Mouse (Mus musculus) telencephalon, adult 2 months (tissue): ENCODE data around the gene Prss57.
"Not testable (repeated sequence)": the region's sequence is repeated elsewhere in the genome, so short reads cannot be mapped to it uniquely, and the experiment has no call there.

Source experiments
- DNase-seq: peaks from one replicate; pipeline ENCODE4 v3.0.0-alpha.2; 2011; ENCODE audit warnings: low read depth, low spot score

The Prss57 gene

DNA sequence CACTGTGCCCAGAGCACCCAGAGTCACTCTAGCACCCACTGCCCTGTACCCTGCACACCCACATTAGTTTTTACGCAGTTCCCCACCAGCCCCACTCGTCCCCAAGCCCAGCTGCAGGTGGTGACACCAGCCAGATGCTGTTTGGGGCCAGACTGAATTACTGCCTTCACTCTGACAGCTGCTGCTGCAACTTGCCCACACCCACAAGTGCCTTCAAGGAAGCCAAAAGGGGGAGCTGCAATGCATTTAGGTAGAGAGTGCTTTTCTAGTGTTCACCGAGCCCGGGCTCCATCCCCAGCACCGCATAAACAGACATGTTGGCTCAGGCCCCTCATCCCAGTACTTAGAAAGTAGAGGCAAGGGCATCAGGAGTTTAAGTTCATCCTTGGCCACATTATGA lies 8.8 kb downstream of the Prss57 start:
- DNase-seq: no peak

DNA sequence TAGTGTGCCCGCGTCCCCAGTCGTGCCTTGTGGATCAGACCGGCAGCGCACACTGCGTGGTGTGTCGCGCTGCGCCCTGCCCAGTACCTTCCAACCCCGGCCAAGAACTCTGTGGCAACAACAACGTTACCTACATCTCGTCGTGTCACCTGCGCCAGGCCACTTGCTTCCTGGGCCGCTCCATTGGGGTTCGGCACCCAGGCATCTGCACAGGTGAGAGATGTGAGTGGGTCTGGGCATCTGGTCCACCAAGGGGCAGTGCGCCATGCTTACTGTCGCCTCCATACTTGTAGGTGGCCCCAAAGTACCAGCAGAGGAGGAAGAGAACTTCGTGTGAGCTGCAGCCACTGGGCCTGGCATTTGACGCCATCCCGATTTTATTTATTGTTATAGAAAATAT lies 9.6 kb downstream of the Prss57 start:
- no peak for DNase-seq

DNA sequence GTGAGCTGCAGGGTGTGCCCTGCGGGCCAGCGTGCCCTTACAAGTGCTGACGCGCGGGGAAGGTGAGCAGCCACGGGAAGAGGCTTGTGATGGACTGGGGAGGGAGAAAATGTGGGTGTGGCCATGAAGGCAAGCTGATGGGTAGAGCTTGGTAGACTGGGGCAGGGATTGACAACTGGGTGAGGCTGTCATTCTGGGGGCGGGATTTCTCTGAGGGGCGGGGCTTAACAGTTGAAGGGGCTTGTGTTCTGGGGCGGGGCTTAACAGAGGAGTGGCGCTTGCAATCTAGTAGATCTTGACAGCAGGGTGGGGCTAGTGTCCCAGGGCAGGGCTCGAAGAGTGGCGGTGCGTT lies 10.1 kb downstream of the Prss57 start:
- DNase-seq: peak; percentile 90

DNA sequence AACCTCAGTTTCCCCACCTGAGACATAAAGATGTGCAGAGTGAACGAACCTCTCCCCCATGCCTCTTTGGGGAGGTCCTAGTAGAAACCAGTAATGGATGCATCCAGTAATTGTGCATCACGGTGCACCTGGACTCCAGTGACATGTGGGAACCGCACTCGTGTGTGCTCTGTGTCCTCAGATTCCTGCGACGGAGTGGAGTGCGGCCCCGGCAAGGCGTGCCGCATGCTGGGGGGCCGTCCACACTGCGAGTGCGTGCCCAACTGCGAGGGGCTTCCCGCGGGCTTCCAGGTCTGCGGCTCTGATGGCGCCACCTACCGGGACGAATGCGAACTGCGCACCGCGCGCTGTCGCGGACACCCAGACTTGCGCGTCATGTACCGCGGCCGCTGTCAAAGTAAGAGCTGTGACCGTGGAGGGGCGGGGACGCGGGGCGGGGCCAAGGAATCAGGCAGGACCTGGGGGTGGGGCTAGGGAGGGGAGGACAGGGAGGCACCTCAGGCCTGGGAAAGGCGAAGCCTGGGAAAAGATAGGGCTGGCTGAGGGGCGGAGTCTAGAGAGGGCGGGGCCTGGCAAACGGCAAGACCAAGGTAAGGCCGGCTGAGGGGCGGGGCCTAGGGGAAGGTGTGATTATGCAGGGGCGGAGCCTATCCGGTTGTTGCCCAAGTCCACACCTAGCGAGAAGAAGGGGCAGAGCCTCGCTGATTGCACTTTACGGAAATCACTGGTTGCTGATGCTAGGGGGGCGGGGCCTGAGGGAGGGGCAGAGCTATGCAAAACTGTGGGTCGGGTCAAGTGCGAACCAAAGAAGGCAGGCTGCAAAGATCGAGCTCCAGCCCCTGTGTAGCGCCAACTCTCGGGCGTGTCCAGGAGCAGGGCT lies 10.7 kb downstream of the Prss57 start:
- DNase-seq: peak; percentile 96

DNA sequence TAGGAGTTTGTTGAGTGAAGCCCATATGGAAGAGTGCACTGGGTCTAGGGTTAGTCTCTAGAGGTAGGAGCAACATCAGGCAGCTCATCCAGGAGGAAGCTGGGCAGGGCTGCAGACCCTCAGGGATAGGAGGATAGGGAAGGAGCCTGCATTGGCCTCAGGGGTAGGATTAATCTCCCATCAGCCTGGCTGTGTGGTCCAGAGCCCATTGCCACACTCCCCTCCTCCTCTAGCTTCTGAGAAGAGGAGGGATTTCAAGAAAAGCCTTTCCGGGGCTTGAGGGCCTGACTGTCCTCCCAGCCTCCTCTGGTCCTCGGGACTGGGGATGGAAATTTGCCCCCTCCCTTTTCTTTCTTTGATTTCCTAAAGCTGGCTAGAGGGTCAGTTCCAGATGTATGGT lies 11.6 kb downstream of the Prss57 start:
- no peak for DNase-seq

DNA sequence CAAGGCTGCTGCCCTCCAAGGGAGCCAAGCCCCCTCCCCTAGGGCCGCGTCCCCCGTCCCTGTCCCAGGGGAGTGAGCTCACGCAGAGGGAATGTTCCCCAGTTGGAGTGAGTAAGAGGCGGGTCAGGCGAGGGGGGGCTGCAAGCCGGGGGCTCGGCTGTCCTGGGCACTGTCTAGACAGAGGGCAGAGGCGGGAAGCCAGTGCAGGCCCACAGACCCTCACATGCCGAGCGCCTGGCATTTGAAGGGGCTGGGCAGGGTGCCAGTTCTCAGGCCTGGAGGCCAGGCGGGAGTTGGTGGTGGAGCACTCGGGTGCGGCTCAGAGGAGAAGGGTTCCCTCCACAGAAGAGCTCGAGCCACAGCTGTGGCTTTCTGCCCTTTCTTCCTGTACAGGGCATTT lies 12.8 kb downstream of the Prss57 start:
- DNase-seq: no peak

DNA sequence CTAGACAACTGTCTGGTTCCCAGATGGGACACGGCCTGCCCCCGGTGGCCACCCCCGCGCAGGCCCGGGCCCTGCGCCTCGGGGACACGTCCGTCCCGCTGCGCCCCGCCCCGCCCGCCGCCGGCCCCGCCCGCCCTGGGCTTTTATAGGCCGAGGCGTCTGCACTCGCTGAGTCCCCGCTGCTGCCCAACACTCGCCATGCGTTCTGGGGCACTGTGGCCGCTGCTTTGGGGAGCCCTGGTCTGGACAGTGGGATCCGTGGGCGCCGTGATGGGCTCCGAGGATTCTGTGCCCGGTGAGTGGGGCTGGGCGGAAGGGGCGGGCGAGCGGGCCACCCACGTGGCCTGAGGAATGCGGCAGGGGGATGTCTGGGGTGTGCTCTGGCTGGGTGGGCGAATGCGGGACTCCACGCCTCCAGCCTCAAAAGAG lies 13.6 kb downstream of the Prss57 start, which contains the start of gene Fstl3:
Gene Fstl3 (plus strand): TSS at position 170 of the 429 bp plus-strand sequence.
- DNase-seq: no peak

DNA sequence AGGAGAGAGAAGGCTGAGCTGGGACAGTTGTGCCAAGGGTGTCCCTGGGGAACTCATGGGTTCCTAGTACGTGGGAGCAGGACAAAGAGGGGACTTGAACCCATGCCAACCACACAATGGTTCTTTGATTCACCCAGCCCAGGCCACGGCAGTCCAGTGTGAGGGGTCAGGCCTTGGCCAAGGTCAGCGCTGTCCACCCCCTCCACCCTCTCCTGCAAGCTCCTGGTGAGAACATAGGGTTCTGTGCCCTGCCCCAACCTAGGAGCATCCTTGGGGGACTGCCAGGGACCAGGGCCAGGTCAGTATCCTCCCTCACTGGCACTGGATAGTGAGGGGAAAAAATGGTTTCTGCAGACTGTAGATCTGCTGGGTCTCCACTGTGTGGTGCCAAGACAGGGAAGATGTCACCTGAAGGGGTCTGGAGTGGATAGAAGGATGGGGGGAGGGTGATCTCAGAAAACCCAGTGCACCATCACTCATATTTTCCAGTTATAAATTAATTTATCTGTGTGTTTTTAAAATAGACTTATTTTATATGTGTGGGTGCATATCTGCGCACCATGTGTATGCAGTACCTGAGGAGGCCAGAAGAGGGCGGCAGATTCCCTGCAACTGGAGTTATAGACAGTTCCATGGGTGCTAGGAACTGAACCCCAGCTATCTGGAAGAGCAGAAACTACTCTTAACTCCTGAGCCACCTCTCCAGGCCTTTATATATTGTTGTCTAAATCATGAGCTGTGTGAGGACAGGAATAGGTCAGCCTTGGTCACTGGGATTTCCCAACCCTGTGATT lies 16.1 kb downstream of the Prss57 start:
- DNase-seq: no peak

DNA sequence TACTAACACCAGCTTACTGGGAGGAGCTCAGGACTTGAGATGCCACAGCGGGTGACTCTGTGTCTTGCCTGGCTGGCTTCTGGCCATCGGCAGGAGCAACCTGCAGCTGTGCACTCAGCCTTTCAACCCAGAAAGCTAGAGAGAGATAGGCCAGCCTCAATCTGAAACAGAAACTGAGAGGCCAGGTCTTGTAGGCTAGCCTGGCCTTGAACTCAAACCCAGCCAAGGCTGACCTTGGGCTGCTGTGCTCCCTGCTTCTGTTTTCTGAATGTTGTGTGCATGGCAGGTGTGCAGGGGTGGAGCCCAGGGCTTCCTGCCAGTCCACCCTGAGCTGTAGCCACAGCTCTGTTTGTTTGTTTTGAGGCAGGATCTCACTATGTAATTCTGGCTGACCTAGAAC lies 17.6 kb downstream of the Prss57 start:
- no peak for DNase-seq

DNA sequence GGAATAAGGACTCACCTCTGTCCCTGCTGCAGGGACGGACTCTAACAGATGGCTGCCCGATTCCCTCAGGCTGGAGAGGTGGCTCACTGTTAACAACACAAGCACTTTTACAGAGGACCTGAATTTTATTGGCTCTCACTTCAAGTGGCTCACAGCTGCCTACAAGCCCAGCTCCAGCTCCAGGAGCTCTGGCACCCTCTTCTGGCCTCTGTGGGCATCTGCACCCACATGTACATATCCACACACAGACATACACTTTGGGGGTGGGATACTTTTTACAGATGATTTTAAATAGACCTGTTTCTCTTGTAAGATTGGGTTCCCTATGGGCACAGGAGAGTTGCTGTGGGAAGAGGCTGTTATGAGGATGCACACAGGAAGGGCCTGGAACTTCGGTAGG lies 18.4 kb downstream of the Prss57 start:
- no peak for DNase-seq

DNA sequence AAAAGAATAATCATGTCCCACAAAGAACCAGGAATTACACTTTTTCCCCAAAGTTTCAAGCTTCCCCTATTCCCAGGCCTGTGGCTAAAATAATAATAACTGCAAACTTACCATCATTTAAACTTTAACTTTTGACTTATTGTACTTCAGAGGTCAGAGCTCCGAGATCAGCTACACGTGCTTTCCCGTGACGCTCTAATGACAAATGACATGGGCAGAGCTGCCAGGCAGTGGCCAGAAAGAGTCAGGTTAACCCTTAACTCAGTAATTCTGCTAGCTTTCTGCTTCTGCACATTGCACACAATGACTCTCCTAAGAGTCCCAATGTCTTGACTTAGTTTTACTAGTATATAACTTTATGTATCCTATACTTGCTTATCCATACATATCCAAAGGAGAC lies 21.4 kb downstream of the Prss57 start:
- no peak for DNase-seq

DNA sequence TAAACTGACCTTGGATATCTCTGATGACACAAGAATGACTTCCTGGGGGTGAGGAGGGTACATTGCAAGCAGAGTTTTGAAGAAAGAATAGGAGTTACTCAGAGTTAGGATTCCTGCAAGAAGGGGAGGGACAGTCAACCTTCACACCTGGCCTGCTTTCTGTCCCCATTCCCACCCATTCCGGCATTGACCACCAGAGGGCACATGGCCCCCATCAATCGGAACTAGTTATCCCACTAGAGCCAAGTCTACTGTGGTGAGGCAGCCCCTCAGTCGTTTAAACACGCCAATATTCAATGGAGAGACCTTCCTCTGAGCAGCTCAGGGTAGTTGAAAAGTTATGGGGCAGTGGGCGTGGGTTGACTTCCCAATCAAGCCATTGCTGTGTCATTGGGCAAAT lies 22.4 kb downstream of the Prss57 start:
- DNase-seq: no peak

DNA sequence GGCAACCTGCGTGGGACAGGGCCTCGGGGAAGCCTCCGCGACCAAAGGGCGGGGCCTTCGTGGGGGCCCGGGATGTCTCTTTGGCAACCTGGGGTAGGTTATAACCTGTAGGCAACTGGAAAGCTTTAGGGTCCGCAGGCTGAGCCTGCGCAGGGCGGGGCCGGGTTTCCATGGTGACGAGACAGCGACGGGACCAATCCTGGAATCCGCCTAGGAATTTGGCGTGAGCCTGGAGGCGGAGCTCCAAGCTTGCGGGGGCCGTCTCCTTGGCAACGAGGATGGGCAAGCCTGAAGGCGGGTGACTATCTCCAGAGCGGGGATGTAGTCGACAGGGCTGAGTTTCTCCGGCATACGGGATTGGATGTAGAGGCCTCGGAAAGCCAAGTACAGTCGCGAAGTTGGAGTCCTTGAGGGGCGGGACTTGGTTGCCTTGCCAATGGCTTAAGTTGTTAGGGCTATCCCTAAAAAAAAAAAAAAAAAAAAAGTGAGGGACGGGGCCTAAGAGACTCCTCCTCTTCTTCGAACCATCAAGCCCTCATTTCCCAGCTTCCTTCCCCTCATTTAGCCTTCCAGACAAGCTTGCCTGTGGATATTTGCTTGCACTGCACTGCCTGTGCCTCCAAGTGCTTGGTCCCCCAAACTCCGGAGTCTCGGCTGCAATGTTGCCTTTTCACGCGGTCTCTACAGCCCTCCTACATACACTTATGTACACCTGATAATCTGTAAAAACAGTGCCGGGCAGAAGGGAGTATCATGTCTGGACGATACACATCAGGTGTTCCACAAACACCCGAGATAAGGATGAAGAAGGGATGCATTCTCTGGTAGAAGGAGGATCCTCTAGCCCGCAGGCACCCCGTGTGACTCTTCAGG lies 23.2 kb downstream of the Prss57 start:
- peak; percentile 97 for DNase-seq

DNA sequence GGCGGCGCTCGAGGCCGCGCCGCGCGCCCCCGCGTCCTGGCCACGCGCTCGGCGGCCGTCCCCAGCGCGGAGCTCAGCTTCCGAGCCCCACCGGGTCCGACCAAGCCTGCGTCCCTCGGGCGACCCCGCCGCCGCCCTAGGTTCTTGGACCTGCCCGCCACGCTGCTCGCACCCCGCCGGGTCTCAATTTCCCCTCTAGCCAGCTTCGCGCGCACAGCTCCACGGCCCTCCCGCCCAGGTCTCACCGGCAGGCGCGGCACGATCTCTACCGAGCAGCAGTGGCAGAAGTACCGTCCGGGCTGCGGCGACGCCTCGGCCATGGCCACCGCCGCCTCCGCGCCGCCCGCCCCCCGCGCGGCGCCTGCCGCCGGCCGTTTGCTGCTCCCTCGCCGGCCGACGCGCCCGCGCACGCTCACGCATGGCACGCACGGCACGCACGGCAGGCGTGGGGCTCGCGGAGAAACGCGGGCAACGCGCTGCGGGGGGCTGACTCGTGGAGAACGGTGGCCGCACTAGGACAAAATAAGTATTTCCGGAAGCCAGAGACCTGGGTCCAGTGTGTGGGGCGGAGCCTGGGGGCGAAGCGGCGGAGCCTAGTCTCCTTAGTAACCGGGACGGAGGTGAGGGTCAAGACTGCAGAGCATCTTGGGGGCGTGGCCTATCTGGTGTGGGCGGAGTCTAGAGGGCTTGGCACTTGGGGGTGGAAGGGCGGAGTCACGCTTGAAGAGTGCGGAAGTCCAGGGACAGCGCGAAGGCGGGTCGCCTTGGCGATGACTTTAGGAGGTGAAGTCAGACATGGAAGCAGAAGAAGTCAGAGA lies 24.0 kb downstream of the Prss57 start, which contains the start of gene Rnf126:
Gene Rnf126 (minus strand): TSS at position 445 of the 818 bp plus-strand sequence.
- DNase-seq: peak; percentile 98

DNA sequence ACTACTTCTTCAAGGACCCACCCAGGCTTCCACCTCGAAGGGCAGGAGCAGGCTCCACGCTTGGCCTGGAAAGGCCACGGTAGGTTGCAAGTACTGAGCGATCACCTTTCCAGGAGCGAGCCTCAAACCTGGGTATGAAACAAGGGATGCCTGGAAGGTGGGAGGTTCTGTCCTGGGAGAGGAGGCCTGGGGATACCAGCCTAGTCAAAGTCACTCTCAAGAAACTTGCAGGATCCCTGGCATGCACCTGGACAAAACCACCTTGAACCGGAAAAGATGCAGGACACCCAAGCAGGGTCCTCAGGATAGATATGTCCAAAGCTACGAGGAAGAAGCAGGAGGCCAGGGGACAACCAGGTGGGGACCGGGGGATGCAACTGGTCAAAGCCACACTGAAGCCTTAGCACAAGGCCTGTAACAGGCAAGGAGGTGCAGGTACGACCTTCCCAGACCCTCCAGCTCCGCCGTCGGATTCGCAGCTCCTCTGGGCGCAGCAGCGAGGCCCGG lies 24.7 kb downstream of the Prss57 start:
- no peak for DNase-seq

DNA sequence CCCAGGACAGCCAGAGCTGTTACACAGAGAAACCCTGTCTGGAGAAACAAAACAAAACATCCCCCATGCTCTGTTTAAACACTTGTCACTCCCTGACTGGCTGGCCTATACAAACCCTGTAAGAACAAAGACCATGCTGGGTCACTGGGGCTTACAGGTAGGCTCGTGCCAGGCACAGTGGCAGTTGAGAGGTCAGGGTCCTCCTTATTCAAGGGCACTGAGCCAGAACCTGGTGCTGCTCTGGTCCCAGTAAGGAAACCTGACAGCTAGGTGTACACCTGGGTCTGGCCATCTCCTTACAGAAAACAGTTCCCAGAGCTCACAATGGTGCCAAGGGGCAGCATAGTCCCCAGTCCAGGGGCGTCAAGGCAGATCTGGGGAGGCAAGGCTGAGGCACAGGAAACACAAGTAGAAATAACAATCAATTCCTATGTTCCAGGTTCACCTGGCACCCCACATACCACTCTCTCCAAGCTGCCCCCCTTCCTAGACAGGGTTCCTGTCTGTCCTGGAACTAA lies 25.5 kb downstream of the Prss57 start:
- DNase-seq: no peak

DNA sequence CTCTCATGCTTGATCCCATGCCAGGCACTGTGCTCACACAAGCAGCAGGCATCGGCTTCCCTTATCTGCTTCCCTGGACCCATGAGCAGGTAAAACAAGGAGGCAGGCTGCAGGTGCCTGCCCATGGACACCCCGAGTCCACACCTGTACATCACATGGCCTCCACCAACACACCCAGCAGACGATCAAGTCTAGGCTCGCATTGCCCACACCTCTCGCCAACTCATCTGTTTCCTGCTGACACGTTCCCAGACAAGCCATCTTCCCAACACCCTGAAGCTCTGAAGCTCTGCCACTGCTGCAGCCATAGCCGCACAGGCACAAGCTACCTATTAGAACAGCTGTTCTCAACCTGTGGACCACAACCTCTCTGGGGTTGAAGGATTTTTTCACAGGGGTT lies 26.5 kb downstream of the Prss57 start:
- DNase-seq: no peak

DNA sequence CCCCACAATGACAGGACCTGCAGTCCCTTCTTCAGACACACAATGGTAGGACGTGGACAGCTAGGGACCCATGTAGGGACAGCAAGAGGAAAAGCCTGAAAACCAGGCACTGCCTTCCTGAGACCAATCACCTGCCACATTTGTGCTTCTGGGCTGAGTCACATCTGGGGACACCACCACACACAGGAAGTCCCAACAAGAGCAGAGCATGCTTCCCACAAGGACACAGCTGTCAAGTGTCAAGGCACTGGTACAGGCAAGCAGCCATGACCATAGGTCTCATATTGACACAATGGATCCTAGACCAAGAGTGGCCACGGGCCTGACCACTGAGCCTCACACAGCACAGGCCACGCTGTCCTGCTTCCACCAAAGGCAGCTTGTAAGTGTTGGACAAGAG lies 27.9 kb downstream of the Prss57 start:
- DNase-seq: no peak

DNA sequence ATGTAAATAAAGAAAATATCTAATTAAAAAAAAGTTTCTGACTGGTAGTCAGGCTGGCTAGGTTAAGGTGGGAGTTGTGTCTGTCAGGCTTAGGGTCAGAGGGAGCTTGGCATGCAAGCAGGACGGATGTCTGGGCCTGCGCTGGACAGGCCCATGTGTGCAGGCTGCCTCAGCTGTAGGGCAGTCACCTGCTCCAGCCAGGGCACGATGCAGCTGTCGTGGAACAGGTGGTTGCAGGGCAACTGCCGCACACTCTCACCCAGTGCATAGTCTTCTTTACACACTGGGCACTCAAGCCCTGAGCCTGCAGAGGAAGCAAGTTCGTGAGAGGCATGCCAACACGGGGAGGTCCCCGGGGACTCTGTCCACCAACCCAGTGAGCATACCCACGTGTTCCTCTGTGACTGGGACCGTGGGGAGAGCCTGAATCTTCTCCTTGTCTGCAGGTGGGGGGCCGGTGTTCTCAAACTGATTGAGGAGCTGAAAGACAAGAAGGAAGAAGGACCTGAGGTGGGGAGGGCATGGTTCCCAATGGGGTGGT lies 30.1 kb downstream of the Prss57 start:
- DNase-seq: no peak

DNA sequence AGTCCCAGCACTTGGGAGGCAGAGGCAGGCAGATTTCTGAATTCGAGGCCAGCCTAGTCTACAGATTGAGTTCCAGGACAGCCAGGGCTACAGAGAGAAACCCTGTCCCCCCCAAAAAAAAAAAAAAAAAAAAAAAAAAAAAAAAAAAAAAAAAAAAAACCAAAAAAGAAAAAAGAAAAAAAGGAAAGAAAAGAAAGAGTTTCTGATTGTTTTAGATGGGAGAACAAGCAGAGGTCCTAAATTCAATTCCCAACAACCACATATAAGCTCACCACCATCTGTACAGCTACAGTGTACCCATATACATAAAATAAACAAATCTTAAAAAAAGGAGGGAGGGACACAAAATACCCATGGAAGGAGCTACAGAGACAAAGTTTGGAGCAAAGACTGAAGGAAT lies 31.1 kb downstream of the Prss57 start:
- DNase-seq: not testable (repeated sequence)
